ENCODE assay signal across 32 mouse cellular contexts in genomic region chr16:45392246-45392645, GRCm38 (mm10). TPM values are rescaled to one million over a fixed set of nuclear protein-coding genes. Genes with fewer than 3 reads are reported as not detected.
"Had no signal": no experiment of that assay in that cellular context is flagged by ENCODE, and none has a peak within 500 bp of the region (broad histone marks: within the 10 kb centered on the region; RNA-seq: fewer than 3 reads in every experiment).

No protein-coding gene starts in this region.

- H3K4me2 ChIP-seq: limb, embryonic 12.5 days; limb, embryonic 13.5 days; limb, embryonic 15.5 days; liver, embryonic 11.5 days; liver, embryonic 12.5 days; liver, embryonic 13.5 days; liver, embryonic 15.5 days; lung, embryonic 14.5 days; lung, embryonic 15.5 days; midbrain, embryonic 11.5 days; midbrain, embryonic 12.5 days; midbrain, embryonic 13.5 days; midbrain, embryonic 15.5 days had no signal

- H3K4me1 ChIP-seq: limb, embryonic 10.5 days; limb, embryonic 12.5 days; limb, embryonic 13.5 days; limb, embryonic 15.5 days; liver, embryonic 12.5 days; liver, embryonic 13.5 days; liver, embryonic 15.5 days; lung, embryonic 15.5 days; megakaryocyte, embryonic 14.5 days; midbrain, embryonic 12.5 days; midbrain, embryonic 13.5 days; midbrain, embryonic 15.5 days had no signal

- H3K36me3 ChIP-seq: limb, embryonic 10.5 days; limb, embryonic 12.5 days; limb, embryonic 13.5 days; liver, embryonic 12.5 days; liver, embryonic 13.5 days; liver, embryonic 15.5 days; lung, embryonic 15.5 days had no signal

- H3K9me3 ChIP-seq: limb, embryonic 10.5 days; limb, embryonic 12.5 days; limb, embryonic 13.5 days; limb, embryonic 15.5 days; liver, embryonic 12.5 days; liver, embryonic 13.5 days; liver, embryonic 15.5 days; lung, embryonic 15.5 days; megakaryocyte, embryonic 14.5 days; midbrain, embryonic 10.5 days; midbrain, embryonic 12.5 days; midbrain, embryonic 13.5 days; midbrain, embryonic 15.5 days had no signal

- ATAC-seq: liver, embryonic 12.5 days; liver, postnatal 0 days; lung, postnatal 0 days; midbrain, embryonic 13.5 days; midbrain, embryonic 15.5 days; midbrain, embryonic 16.5 days had no signal

- H3K9ac ChIP-seq: limb, embryonic 12.5 days; limb, embryonic 13.5 days; limb, embryonic 15.5 days; liver, embryonic 12.5 days; liver, embryonic 13.5 days; liver, embryonic 14.5 days; liver, embryonic 15.5 days; liver, postnatal 0 days; lung, embryonic 14.5 days; lung, embryonic 15.5 days; midbrain, embryonic 12.5 days; midbrain, embryonic 13.5 days; midbrain, embryonic 15.5 days had no signal

- H3K4me3 ChIP-seq: limb, embryonic 10.5 days; limb, embryonic 12.5 days; limb, embryonic 13.5 days; limb, embryonic 15.5 days; liver, embryonic 12.5 days; liver, embryonic 13.5 days; liver, embryonic 15.5 days; lung, embryonic 15.5 days; megakaryocyte, embryonic 14.5 days; midbrain, embryonic 10.5 days; midbrain, embryonic 12.5 days; midbrain, embryonic 13.5 days; midbrain, embryonic 15.5 days; myocyte had no signal

- H3K27ac ChIP-seq: limb, embryonic 10.5 days; limb, embryonic 12.5 days; limb, embryonic 13.5 days; limb, embryonic 15.5 days; liver, embryonic 12.5 days; liver, embryonic 13.5 days; liver, embryonic 14.5 days; liver, embryonic 15.5 days; lung, embryonic 15.5 days; macrophage; midbrain, embryonic 10.5 days; midbrain, embryonic 12.5 days; midbrain, embryonic 13.5 days; midbrain, embryonic 15.5 days had no signal

- DNase-seq: left cerebral cortex, postnatal 4 days; liver; liver, embryonic 13.5 days; liver, postnatal 0 days; lung, adult 18-20 months; lung, adult 2 months; lung, embryonic 14.5 days; lung, postnatal 10 days; lung, postnatal 14 days; lung, postnatal 36 days; lung, postnatal 4 days; midbrain, embryonic 14.5 days had no signal

- H3K27me3 ChIP-seq: limb, embryonic 12.5 days; limb, embryonic 13.5 days; limb, embryonic 15.5 days; liver, embryonic 12.5 days; liver, embryonic 13.5 days; liver, embryonic 15.5 days; lung, embryonic 15.5 days; megakaryocyte, embryonic 14.5 days; midbrain, embryonic 12.5 days; midbrain, embryonic 13.5 days; midbrain, embryonic 15.5 days had no signal

RNA-seq across cellular contexts. Expression of gene Cd200, which starts 16.6 kb away (rescaled TPM):
- total RNA-seq: megakaryocyte-erythroid progenitor cell, adult 5-6 weeks had no signal
